Mouse (Mus musculus) ES-Bruce4 (cell line): Measurements from ENCODE around the gene Klc2.

Source experiments
- CTCF ChIP-seq: IDR thresholded peaks from one replicate; pipeline ENCODE4 v1.8.1; 2011; ENCODE audit warnings: low read depth, low read length
- EP300 ChIP-seq: IDR thresholded peaks from 2 replicates; pipeline ENCODE4 v1.6.1; 2011; ENCODE audit warnings: low read depth, low read length; ENCODE audit not compliant: insufficient read depth
- POLR2A ChIP-seq: IDR thresholded peaks from one replicate; pipeline ENCODE4 v1.8.1; 2011; ENCODE audit warnings: low read length; ENCODE audit not compliant: insufficient read depth

- TF ChIP-seq POLR2A, result no peak
- TF ChIP-seq CTCF, result no peak
- TF ChIP-seq EP300, result no peak
Measured at GRCm38 (mm10) chr19:5123241-5123640, 4.9 kb upstream of the Klc2 start.
